Mouse (Mus musculus) heart, embryonic 15.5 days (tissue): ENCODE measurements around the gene Hba-a1. TPM values are rescaled to one million over a fixed set of nuclear protein-coding genes. Genes with fewer than 3 reads are reported as not detected.
"Not testable (repeated sequence)": the region's sequence is repeated elsewhere in the genome, so short reads cannot be mapped to it uniquely, and the experiment has no call there.

ENCODE experiments used
- ATAC-seq: fragments of 200-750 bp; cut with Nextera tagmentation; replicated peaks from 2 replicates; pipeline ENCODE4 v1.8.0; 2017; ENCODE audit warnings: low read depth, moderate TSS enrichment; ENCODE audit not compliant: insufficient number of reproducible peaks, insufficient read depth, low FRiP score
- H3K27ac ChIP-seq: fragments of 300-500 bp; sonication (generic); 2 replicates; pipeline ENCODE4 v1.5.1; 2015; ENCODE audit warnings: mild to moderate bottlenecking, inconsistent platforms
- H3K27me3 ChIP-seq: fragments of 300-500 bp; sonication (generic); 2 replicates; pipeline ENCODE4 v1.6.1; 2015; ENCODE audit warnings: inconsistent platforms
- H3K36me3 ChIP-seq: fragments of 300-500 bp; sonication (generic); 2 replicates; pipeline ENCODE4 v1.6.1; 2015; ENCODE audit warnings: mild to moderate bottlenecking, inconsistent platforms
- H3K4me1 ChIP-seq: fragments of 300-500 bp; sonication (generic); replicated peaks from 2 replicates; pipeline ENCODE4 v1.6.1; 2015; ENCODE audit warnings: inconsistent platforms
- H3K4me2 ChIP-seq: fragments of 300-500 bp; sonication (generic); 2 replicates; pipeline ENCODE4 v1.6.1; 2015; ENCODE audit warnings: inconsistent platforms, mild to moderate bottlenecking, moderate library complexity
- H3K4me3 ChIP-seq: fragments of 300-500 bp; sonication (generic); 2 replicates; pipeline ENCODE4 v1.5.1; 2015; ENCODE audit warnings: mild to moderate bottlenecking, inconsistent platforms
- H3K9ac ChIP-seq: fragments of 300-500 bp; sonication (generic); 2 replicates; pipeline ENCODE4 v1.6.1; 2015; ENCODE audit warnings: mild to moderate bottlenecking, inconsistent platforms
- H3K9me3 ChIP-seq: fragments of 300-500 bp; sonication (generic); replicated peaks from 2 replicates; pipeline ENCODE4 v1.6.1; 2016; ENCODE audit warnings: inconsistent platforms
- WGBS: fragments of 180-500 bp; shearing (Covaris S2); methylation state at CpG from one replicate; pipeline ENCODE4 v1.1.7; 2015; ENCODE audit warnings: mixed read lengths; 5-methylcytosine and 5-hydroxymethylcytosine counted together
- polyA plus RNA-seq: library from polyadenylated mRNA; unstranded; fragments of >200 nt; fragmentation: Nextera tagmentation; extraction: Ambion mirVana; gene quantifications from 2 replicates; pipeline ENCODE4 v1.2.1, GENCODE M21; 2015

Gene Hba-a1
- 23,640 and 24,567 TPM in 2 replicates for polyA plus RNA-seq

DNA sequence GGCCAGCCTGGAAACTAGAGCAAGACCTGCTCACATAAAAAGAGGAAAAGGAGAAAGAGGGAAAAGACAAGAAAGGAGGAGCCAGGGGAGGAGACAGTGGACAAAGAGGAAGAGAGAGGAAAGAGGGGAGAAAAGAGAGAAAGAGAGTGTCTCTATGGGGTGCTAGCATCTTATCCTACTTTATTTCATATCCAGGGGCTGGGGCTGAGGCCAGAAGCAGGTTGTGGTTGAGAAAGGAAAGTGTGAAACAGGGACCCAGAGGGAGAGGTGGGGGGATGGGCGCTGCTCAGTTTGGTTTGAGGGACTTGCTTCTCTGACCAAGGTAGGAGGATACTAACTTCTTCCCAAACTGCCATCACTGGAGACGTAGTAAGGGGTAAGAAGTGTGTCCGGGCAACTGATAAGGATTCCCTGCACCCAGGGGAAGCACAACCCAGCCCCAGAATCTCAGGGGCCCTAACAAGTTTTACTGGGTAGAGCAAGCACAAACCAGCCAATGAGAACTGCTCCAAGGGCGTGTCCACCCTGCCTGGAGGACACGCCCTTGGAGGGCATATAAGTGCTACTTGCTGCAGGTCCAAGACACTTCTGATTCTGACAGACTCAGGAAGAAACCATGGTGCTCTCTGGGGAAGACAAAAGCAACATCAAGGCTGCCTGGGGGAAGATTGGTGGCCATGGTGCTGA, at the start of gene Hba-a1:
Gene Hba-a1, plus strand, starts transcription at position 421 of the 687 bp plus-strand sequence.
- not testable (repeated sequence) for H3K4me2 ChIP-seq, H3K4me1 ChIP-seq, H3K4me3 ChIP-seq, H3K36me3 ChIP-seq, H3K27ac ChIP-seq, H3K9ac ChIP-seq, H3K9me3 ChIP-seq
- peaks cover 37% of the 10 kb centered on the region for H3K27me3 ChIP-seq
- ATAC-seq: peak; percentile 36; the same call in 1 of the 2 replicates
- WGBS: 57% methylated on average over 1 of the region's 5 CpGs

DNA sequence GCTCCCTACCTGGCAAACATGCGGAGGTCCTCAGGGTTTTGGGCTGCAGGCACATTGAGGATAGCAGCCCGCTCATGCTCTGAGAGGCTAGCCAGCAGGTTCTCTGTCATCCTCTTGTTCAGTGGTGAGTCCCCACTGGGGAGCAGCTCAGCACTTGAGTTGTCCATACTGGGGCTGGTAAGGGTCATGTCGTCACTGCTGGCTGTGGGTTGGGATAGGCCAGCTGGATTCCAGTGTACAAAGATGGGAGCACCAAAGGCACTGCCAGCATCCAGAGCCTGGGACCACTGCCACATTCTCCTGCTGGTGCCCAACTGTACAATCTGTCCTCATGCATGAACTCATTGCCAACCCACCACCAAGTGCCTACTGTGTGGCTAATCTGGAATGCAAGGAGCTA, 49.4 kb upstream of the Hba-a1 start:
- Histone ChIP-seq H3K4me1 (peaks cover 22% of the 10 kb centered on the region), H3K27me3 (no peaks in the 10 kb centered on the region), H3K9ac (no peak overlapping the region), H3K27ac (no peak overlapping the region), H3K4me3 (no peak overlapping the region), H3K4me2 (no peak overlapping the region), H3K36me3 (peaks cover 38% of the 10 kb centered on the region), H3K9me3 (no peaks in the 10 kb centered on the region)
- 89% methylated on average over 3 of the region's 3 CpGs for WGBS
- no peak for ATAC-seq

DNA sequence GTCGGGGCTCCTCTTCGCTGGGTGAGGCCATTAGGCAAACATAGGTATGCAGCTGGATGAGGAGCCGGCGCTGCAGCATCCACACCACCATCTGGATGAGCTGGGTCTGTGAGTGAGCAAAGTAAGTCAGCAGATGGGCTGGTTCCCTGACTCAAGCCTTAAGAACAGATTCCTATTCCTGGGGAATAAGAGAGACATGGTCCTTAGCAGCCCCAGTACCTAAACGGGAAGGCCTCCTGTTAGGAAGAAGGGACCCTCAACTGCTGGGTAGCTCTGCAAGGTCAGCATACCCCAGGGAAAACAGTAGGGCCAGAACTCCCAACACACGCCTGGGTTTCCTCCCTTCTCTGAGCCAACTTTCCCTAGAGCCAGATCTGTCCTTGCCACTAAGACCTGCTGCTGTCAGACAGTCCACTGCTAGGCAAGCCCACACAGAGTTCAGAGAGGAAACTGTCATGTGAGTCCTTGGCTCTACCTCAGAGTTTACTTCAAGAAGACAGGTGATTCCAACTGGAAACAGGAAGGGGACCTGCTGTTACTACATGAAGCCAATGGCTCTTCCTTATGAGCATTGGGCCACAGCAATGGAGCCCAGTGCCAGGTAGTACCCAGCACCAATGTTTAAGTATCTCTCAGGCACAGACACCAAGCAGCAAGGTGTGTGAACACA, 48.4 kb upstream of the Hba-a1 start:
- no peak overlapping the region for H3K4me2 ChIP-seq
- H3K4me1 ChIP-seq: peaks cover 22% of the 10 kb centered on the region
- WGBS: 78% methylated on average over 6 of the region's 6 CpGs
- H3K4me3 ChIP-seq: no peak overlapping the region
- peaks cover 43% of the 10 kb centered on the region for H3K36me3 ChIP-seq
- H3K9me3 ChIP-seq: no peaks in the 10 kb centered on the region
- 0 out of 2 replicates have a peak overlapping the region, but pooled peaks have one; percentile 42 for H3K27ac ChIP-seq
- H3K27me3 ChIP-seq: no peaks in the 10 kb centered on the region
- ATAC-seq: no peak
- H3K9ac ChIP-seq: no peak overlapping the region

DNA sequence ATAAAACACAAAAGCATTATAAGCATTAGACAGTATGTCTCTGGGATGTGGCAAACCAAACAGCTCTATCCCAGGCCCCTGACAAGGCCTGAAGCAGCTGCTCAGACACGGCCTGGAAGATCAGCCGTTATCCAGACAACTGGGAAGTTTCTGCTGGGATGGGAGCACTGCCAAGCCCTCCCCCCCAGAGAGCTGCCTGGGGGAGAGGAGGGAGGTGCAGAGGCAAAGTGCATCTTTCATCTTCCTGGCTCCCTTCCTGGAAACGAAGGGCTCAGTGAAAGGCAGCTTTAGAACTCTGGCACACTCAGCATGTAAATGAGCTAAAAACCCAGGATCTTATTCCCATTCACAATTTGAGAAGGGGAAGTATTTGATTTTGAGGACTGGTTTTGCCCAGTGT, 47.7 kb upstream of the Hba-a1 start:
- Histone ChIP-seq H3K9ac (no peak overlapping the region), H3K36me3 (peaks cover 45% of the 10 kb centered on the region), H3K27me3 (no peaks in the 10 kb centered on the region), H3K4me3 (no peak overlapping the region), H3K4me1 (peaks cover 22% of the 10 kb centered on the region), H3K9me3 (no peaks in the 10 kb centered on the region), H3K27ac (peak overlapping the region; percentile 42; the same call in 1 of the 2 replicates), H3K4me2 (no peak overlapping the region)
- ATAC-seq: peak; percentile 62; the same call in 1 of the 2 replicates
- 21% methylated on average over 3 of the region's 3 CpGs for WGBS

DNA sequence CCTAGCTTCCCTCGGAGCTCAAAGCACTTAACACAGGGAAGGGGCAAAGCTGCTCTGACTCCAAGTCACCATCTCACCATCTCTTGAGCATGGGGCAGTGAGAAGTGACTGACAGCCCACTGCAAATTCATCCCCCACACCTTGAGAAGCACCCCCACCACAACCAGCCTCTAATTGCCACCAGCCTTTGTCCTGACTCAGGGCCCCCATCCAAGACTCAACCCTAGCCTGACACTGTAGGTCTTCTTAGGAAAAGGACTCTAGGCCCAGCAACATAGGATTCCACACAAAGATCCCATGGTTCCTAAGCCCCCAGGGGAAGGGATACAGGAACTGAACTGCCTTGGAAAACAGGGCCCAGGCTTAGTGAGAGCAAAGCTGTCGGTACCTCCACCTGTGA, 47.2 kb upstream of the Hba-a1 start:
- Histone ChIP-seq H3K27ac (peak overlapping the region; percentile 42; the same call in 1 of the 2 replicates), H3K4me3 (no peak overlapping the region), H3K9ac (no peak overlapping the region), H3K27me3 (no peaks in the 10 kb centered on the region), H3K4me1 (peaks cover 22% of the 10 kb centered on the region), H3K9me3 (no peaks in the 10 kb centered on the region), H3K4me2 (no peak overlapping the region), H3K36me3 (peaks cover 43% of the 10 kb centered on the region)
- 50% methylated on average over 2 of the region's 2 CpGs for WGBS
- no peak for ATAC-seq

DNA sequence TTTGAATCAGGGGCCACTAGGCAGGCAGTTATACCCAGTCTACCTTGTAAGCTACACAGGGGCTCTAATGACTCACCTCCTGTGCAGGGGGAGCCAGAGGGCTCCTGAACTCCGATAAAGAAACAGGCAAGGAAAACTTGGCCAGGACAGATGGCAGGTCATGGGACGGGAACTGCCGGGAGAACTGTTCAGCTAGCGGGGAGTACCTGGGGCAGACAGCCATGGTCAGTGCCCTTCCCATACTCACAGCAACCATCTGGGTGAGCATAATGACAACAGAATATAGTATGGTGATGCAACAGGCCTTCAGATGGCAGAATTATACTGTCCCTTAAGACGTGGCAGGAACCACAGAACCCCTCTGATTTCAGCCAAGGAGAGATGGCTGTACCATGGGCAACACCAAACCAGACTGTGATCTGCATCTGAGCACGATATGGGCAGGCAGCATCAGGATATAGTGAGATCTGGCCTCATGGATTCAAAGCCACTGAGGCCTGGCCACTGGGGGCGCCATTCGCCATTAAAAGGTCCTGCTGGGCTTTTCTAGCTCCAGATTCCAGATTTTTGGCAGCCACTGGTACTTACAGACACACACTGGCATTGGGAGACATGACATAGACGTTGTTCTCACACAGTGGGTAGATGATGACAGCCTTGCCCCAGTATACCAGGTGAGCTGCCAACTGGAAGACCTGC, 46.5 kb upstream of the Hba-a1 start:
- H3K36me3 ChIP-seq: peaks cover 36% of the 10 kb centered on the region
- ATAC-seq: no peak
- H3K9ac ChIP-seq: no peak overlapping the region

DNA sequence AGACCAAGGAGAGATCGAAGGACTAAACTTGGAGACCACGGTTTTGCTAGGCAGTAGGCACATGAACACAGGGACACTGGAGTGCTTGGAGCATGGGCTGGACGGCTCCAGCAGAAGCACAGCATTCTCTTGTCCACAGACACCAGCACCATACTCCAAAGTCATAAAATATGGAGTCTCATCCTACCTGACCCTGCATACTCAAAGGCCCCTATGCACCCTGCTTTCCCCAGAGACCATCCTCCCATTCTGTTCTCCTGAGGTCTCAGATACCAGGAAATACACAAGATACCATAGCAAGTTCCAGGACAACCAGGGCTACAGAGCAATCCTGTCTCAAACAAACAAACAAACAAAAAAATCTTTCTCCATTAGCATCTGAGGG, 45.9 kb upstream of the Hba-a1 start:
- 88% methylated on average over 3 of the region's 3 CpGs for WGBS
- ATAC-seq: no peak
- peaks cover 31% of the 10 kb centered on the region for H3K36me3 ChIP-seq

More for the DNA sequence above, 46.5 kb upstream of the Hba-a1 start:
- WGBS: 62% methylated on average over 9 of the region's 9 CpGs
- no peaks in the 10 kb centered on the region for H3K27me3 ChIP-seq
- H3K9me3 ChIP-seq: no peaks in the 10 kb centered on the region
- peak overlapping the region; percentile 42; the same call in 1 of the 2 replicates for H3K27ac ChIP-seq
- no peak overlapping the region for H3K4me2 ChIP-seq
- no peak overlapping the region for H3K4me3 ChIP-seq
- peaks cover 22% of the 10 kb centered on the region for H3K4me1 ChIP-seq

DNA sequence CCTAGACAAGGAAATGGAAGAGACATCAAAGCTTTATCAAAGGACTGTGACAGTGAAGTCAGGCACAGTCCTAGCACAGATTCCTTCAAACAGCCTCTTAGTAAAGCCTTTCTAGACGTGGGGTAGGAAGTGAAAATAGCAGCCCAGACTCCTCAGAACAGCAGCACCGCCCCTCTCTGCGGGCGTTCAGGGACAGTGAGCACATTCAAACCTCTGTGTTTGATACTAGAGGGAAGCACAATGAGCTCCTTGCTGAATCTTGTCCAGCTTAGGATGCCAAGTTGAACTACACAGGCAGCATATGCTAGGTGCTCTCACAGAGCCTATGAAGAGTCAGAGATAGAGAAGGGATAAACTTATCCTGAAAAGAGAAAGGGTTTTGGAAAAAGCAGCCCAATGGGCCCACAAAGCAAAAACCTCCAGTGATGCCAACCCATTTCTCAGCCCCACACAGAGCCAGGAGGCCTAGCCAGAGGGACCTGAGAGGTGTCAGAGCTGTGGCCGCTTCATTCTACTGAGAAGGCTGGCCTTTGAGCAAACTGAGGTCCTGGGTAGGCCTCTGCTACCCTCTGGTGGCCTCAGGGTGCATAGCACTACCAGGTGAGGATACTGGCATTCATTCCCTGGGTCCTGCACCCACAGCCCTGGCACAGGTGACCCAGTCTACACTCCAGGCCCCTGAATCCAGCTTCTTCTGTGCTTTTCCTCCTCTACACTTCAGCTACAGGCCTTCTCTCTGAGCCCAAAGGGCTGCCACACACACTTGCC, 45.0 kb upstream of the Hba-a1 start:
- WGBS: 67% methylated on average over 5 of the region's 5 CpGs
- Histone ChIP-seq H3K27me3 (no peaks in the 10 kb centered on the region), H3K4me1 (peaks cover 26% of the 10 kb centered on the region), H3K4me2 (no peak overlapping the region), H3K36me3 (peaks cover 23% of the 10 kb centered on the region; the same call in 1 of the 2 replicates), H3K9ac (no peak overlapping the region), H3K27ac (no peak overlapping the region), H3K9me3 (no peaks in the 10 kb centered on the region), H3K4me3 (no peak overlapping the region)
- ATAC-seq: no peak; the same call in 1 of the 2 replicates

More for the DNA sequence above, 45.9 kb upstream of the Hba-a1 start:
- Histone ChIP-seq H3K9ac (no peak overlapping the region), H3K4me2 (no peak overlapping the region), H3K4me1 (peaks cover 22% of the 10 kb centered on the region), H3K9me3 (no peaks in the 10 kb centered on the region), H3K4me3 (no peak overlapping the region), H3K27ac (no peak overlapping the region), H3K27me3 (no peaks in the 10 kb centered on the region)

DNA sequence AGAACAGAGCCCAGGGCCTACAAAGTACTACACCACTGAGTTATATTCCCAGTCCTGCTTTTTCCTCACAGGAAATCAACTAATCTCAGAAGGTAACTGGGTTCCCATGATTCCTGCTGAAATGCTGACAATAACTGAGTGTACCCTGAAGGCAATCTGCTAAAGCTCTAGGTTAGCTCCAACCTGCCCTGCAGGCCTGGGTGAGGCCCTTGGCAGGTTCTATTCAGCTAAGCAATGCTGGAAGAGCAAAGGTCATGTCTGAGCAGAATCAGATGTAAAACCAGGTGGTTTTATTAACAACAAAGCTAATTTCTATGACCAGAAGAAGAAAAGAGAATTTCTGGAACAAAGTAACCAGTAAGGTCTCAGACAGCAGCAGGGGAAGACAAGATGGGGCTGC, 41.9 kb upstream of the Hba-a1 start:
- Histone ChIP-seq H3K27me3 (no peaks in the 10 kb centered on the region), H3K27ac (no peak overlapping the region), H3K4me1 (peaks cover 18% of the 10 kb centered on the region), H3K9me3 (no peaks in the 10 kb centered on the region), H3K4me2 (no peak overlapping the region), H3K9ac (no peak overlapping the region), H3K36me3 (peaks cover 14% of the 10 kb centered on the region; the same call in 1 of the 2 replicates), H3K4me3 (no peak overlapping the region)
- no peak for ATAC-seq

DNA sequence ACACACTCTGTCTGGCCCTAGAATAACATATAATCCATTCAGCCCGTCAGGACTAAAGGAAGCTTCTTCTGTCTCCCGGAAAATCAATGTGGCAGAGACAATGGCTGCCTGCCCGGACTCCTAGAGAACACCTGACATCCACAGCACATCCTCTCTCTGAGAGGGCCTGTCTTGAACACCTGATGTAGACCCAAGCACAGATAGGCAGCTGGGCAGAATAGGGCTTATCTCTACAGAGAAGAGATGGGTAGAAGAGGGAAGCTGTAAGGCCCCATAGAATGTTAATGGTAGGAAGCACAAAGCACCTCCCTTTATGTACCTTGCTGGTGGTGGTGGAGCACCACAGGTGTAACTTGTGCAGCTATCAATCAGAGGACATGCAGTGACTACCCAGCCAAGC, 41.1 kb upstream of the Hba-a1 start:
- Histone ChIP-seq H3K4me2 (no peak overlapping the region), H3K36me3 (peaks cover 14% of the 10 kb centered on the region; the same call in 1 of the 2 replicates), H3K27me3 (no peaks in the 10 kb centered on the region), H3K4me3 (no peak overlapping the region), H3K4me1 (peaks cover 15% of the 10 kb centered on the region), H3K9ac (no peak overlapping the region), H3K27ac (no peak overlapping the region), H3K9me3 (no peaks in the 10 kb centered on the region)
- ATAC-seq: no peak
- WGBS: 78% methylated on average over 3 of the region's 3 CpGs
